Mouse (Mus musculus) MEL (cell line): ENCODE data around the gene Fbxw4. TPM values are rescaled to one million over a fixed set of nuclear protein-coding genes. Genes with fewer than 3 reads are reported as not detected.

Experiments
- DNase-seq: peaks from one replicate; pipeline ENCODE4 v3.0.0; 2011; ENCODE audit warnings: low read depth, low spot score
- H3K27ac ChIP-seq: 2 replicates; pipeline ENCODE4 v1.5.1; 2012; ENCODE audit warnings: low read depth, mild to moderate bottlenecking, control low read depth, low read length, moderate library complexity; ENCODE audit not compliant: control insufficient read depth
- H3K27me3 ChIP-seq, 2 experiments: fragments of 150-350 bp in 1 of 2; sonication (generic) in 1 of 2; 2 replicates each; pipeline ENCODE4 v1.6.1; 2012; ENCODE audit warnings: low read length in 2 of 2, mild to moderate bottlenecking in 2 of 2, improper control_type of control experiment in 1 of 2, moderate library complexity in 1 of 2; ENCODE audit not compliant: insufficient read depth in 2 of 2, control insufficient read depth in 1 of 2
- H3K36me3 ChIP-seq, 2 experiments: 2 replicates each; pipeline ENCODE4 v1.6.1; 2012 to 2014; ENCODE audit warnings: low read length in 2 of 2, improper control_type of control experiment in 1 of 2, inconsistent platforms in 1 of 2, mild to moderate bottlenecking in 1 of 2; ENCODE audit not compliant: insufficient read depth in 2 of 2, control insufficient read depth in 1 of 2
- H3K4me1 ChIP-seq, 2 experiments: fragments of 150-350 bp in 1 of 2; sonication (generic) in 1 of 2; 2 replicates each; pipeline ENCODE4 v1.6.1; 2012; ENCODE audit warnings: low read length in 2 of 2, improper control_type of control experiment in 1 of 2, mild to moderate bottlenecking in 1 of 2; ENCODE audit not compliant: insufficient read depth in 2 of 2, control insufficient read depth in 1 of 2
- H3K4me3 ChIP-seq, 2 experiments: fragments of 150-350 bp in 1 of 2; sonication (generic) in 1 of 2; 2 replicates each; pipeline ENCODE4 v1.5.1; 2012; ENCODE audit warnings: low read depth in 2 of 2, low read length in 2 of 2, mild to moderate bottlenecking in 2 of 2, moderate library complexity in 2 of 2, control low read depth in 1 of 2, improper control_type of control experiment in 1 of 2; ENCODE audit not compliant: control insufficient read depth in 1 of 2, insufficient read depth in 1 of 2
- H3K79me2 ChIP-seq: 2 replicates; pipeline ENCODE4 v1.6.1; 2012; ENCODE audit warnings: mild to moderate bottlenecking, low read length, moderate library complexity; ENCODE audit not compliant: control insufficient read depth, poor library complexity, insufficient read depth
- H3K9ac ChIP-seq: 2 replicates; pipeline ENCODE4 v1.6.1; 2012; ENCODE audit warnings: low read depth, mild to moderate bottlenecking, control low read depth, low read length, moderate library complexity; ENCODE audit not compliant: control insufficient read depth, poor library complexity, severe bottlenecking
- H3K9me3 ChIP-seq: fragments of 150-350 bp; sonication (generic); replicated peaks from 2 replicates; pipeline ENCODE4 v1.6.1; 2012; ENCODE audit warnings: mild to moderate bottlenecking, low read length, improper control_type of control experiment, moderate library complexity; ENCODE audit not compliant: insufficient read depth
- BHLHE40 ChIP-seq: IDR thresholded peaks from 2 replicates; pipeline ENCODE4 v1.6.1; 2012; ENCODE audit warnings: low read depth, mild to moderate bottlenecking, inconsistent platforms, low read length, improper control_type of control experiment, borderline replicate concordance
- CHD1 ChIP-seq: IDR thresholded peaks from 2 replicates; pipeline ENCODE4 v1.6.1; 2012; ENCODE audit warnings: low read depth, mild to moderate bottlenecking, inconsistent platforms, low read length, improper control_type of control experiment
- CHD2 ChIP-seq: IDR thresholded peaks from 2 replicates; pipeline ENCODE4 v1.6.1; 2011; ENCODE audit warnings: low read length, improper control_type of control experiment
- CTCF ChIP-seq, 3 experiments: IDR thresholded peaks in 2 of 3; conservative IDR thresholded peaks in 1 of 3; 2 replicates each; pipeline ENCODE4 v1.5.1; 2011 to 2012; ENCODE audit warnings: low read length in 3 of 3, low read depth in 2 of 3, mild to moderate bottlenecking in 2 of 3, improper control_type of control experiment in 1 of 3, inconsistent platforms in 1 of 3, mixed read lengths in 1 of 3, moderate library complexity in 1 of 3; ENCODE audit not compliant: control insufficient read depth in 1 of 3, insufficient read depth in 1 of 3, poor library complexity in 1 of 3, severe bottlenecking in 1 of 3
- E2F4 ChIP-seq: IDR thresholded peaks from 2 replicates; pipeline ENCODE4 v1.6.1; 2011; ENCODE audit warnings: low read depth, low read length, improper control_type of control experiment, borderline replicate concordance
- ELF1 ChIP-seq: IDR thresholded peaks from 2 replicates; pipeline ENCODE4 v1.6.1; 2014; ENCODE audit warnings: low read depth, mild to moderate bottlenecking, inconsistent platforms, low read length, improper control_type of control experiment, moderate library complexity
- EP300 ChIP-seq, 2 experiments: IDR thresholded peaks; 2 replicates each; pipeline ENCODE4 v1.6.1; 2011; ENCODE audit warnings: improper control_type of control experiment in 2 of 2, low read length in 2 of 2, low read depth in 1 of 2, mild to moderate bottlenecking in 1 of 2
- ETS1 ChIP-seq: IDR thresholded peaks from 2 replicates; pipeline ENCODE4 v1.6.1; 2012; ENCODE audit warnings: low read depth, mild to moderate bottlenecking, inconsistent platforms, low read length, improper control_type of control experiment, moderate library complexity
- GABPA ChIP-seq: IDR thresholded peaks from 2 replicates; pipeline ENCODE4 v1.6.1; 2012; ENCODE audit warnings: low read depth, mild to moderate bottlenecking, inconsistent platforms, low read length, improper control_type of control experiment, moderate library complexity
- KAT2A ChIP-seq: conservative IDR thresholded peaks from 2 replicates; pipeline ENCODE4 v1.6.1; 2012; ENCODE audit warnings: low read depth, low read length, improper control_type of control experiment, inconsistent platforms
- MAFK ChIP-seq: IDR thresholded peaks from 2 replicates; pipeline ENCODE4 v1.6.1; 2011; ENCODE audit warnings: low read depth, mild to moderate bottlenecking, low read length, improper control_type of control experiment, borderline replicate concordance
- MAZ ChIP-seq: IDR thresholded peaks from 2 replicates; pipeline ENCODE4 v1.6.1; 2012; ENCODE audit warnings: low read depth, mild to moderate bottlenecking, inconsistent platforms, low read length, improper control_type of control experiment
- MEF2A ChIP-seq: IDR thresholded peaks from 2 replicates; pipeline ENCODE4 v1.6.1; 2014; ENCODE audit warnings: low read depth, mild to moderate bottlenecking, inconsistent platforms, low read length, improper control_type of control experiment; ENCODE audit not compliant: poor library complexity, insufficient replicate concordance, severe bottlenecking; ENCODE audit errors: extremely low read depth
- MXI1 ChIP-seq: IDR thresholded peaks from 2 replicates; pipeline ENCODE4 v1.6.1; 2011; ENCODE audit warnings: mild to moderate bottlenecking, low read depth, low read length, improper control_type of control experiment
- MYB ChIP-seq: IDR thresholded peaks from 2 replicates; pipeline ENCODE4 v1.6.1; 2011; ENCODE audit warnings: mild to moderate bottlenecking, low read depth, low read length, improper control_type of control experiment
- RAD21 ChIP-seq: IDR thresholded peaks from 2 replicates; pipeline ENCODE4 v1.6.1; 2011; ENCODE audit warnings: mild to moderate bottlenecking, low read depth, low read length, improper control_type of control experiment
- RCOR1 ChIP-seq: IDR thresholded peaks from 2 replicates; pipeline ENCODE4 v1.6.1; 2012; ENCODE audit warnings: low read depth, mild to moderate bottlenecking, inconsistent platforms, low read length, improper control_type of control experiment
- TBP ChIP-seq: IDR thresholded peaks from 2 replicates; pipeline ENCODE4 v1.8.0; 2011; ENCODE audit warnings: low read depth, low read length, improper control_type of control experiment
- USF2 ChIP-seq, 2 experiments: IDR thresholded peaks; 2 replicates each; pipeline ENCODE4 v1.6.1; 2011 to 2012; ENCODE audit warnings: improper control_type of control experiment in 2 of 2, low read length in 2 of 2, borderline replicate concordance in 1 of 2, inconsistent platforms in 1 of 2, low read depth in 1 of 2, mild to moderate bottlenecking in 1 of 2; ENCODE audit not compliant: insufficient read depth in 1 of 2
- ZC3H11A ChIP-seq: IDR thresholded peaks from 2 replicates; pipeline ENCODE4 v1.6.1; 2012; ENCODE audit warnings: low read depth, mild to moderate bottlenecking, inconsistent platforms, low read length, improper control_type of control experiment
- ZKSCAN1 ChIP-seq: IDR thresholded peaks from 2 replicates; pipeline ENCODE4 v1.6.1; 2012; ENCODE audit warnings: low read depth, mild to moderate bottlenecking, inconsistent platforms, low read length, improper control_type of control experiment, moderate library complexity
- polyA plus RNA-seq, 2 experiments: library from polyadenylated mRNA; stranded (reverse) in 1 of 2; unstranded in 1 of 2; fragments of >175 nt in 1 of 2; fragments of >200 nt in 1 of 2; gene quantifications; 2 replicates each; pipeline versions ENCODE4 v1.2.1 to v1.2.4; 2012; ENCODE audit warnings: low replicate concordance in 2 of 2, low read depth in 1 of 2; ENCODE audit not compliant: insufficient read length in 2 of 2, insufficient read depth in 1 of 2, missing spikeins in 1 of 2
- total RNA-seq: library from RNA; depleted of rRNA; stranded (reverse); fragments of 300-350 nt; gene quantifications from 2 replicates; pipeline ENCODE4 v1.2.3, GENCODE M21; 2012

Gene Fbxw4
- total and polyA plus RNA-seq, 3 experiments = 12.4 to 45.3 TPM; not detected in 1

- Histone ChIP-seq H3K9ac (no peak overlapping the region), H3K79me2 (no peaks in the 10 kb centered on the region), H3K4me1 (no peaks in the 10 kb centered on the region), H3K9me3 (no peaks in the 10 kb centered on the region), H3K36me3 (no peaks in the 10 kb centered on the region), H3K4me3 (no peak overlapping the region), H3K27me3 (peaks cover 12 to 22% of the 10 kb centered on the region in 2 experiments), H3K27ac (no peak overlapping the region)
- TF ChIP-seq KAT2A (no peak), MYB (no peak), CHD1 (no peak), ETS1 (no peak), MAFK (no peak), ZKSCAN1 (no peak), ELF1 (no peak), EP300 (IDR thresholded peaks at IDR 0.05; ENCODE audit: low read depth in 1 of 2, low read length in 2 of 2) (no peak), TBP (no peak), CTCF (IDR thresholded peaks at IDR 0.05 in 2 of 3, conservative IDR thresholded peaks at IDR 0.05 in 1 of 3; ENCODE audit: control insufficient read depth in 1 of 3, insufficient read depth in 1 of 3, low read depth in 2 of 3, low read length in 3 of 3, poor library complexity in 1 of 3, severe bottlenecking in 1 of 3) (no peak), CHD2 (no peak), E2F4 (no peak), ZC3H11A (no peak), MAZ (no peak), RCOR1 (no peak)
- no peak for DNase-seq
These were observed 26.9 kb upstream of the Fbxw4 start for GRCm38 (mm10) chr19:45687001-45687400.

DNA sequence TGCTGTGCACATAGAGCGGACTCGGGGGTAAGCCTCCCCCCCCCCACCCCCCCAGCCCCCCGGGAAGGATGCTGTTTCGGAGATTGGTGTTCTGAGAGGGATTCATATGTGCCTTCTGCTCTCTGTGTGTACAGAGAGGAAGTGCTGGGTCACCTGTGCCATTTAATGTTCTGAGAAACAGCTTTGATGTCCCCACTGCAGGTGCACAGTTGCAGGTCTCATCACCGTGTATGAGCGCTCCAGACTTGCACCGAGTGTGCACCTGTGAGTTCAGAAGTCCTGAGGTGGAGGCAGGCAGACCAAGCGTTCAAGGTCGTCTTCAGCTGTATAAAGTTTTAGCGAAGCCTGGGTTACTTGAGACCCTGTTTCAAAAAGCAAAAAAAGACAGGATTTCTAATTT is 23.6 kb upstream of the Fbxw4 start:
- peaks cover 2 to 13% of the 10 kb centered on the region in 2 experiments; a peak in 2 of 4 replicates for H3K4me1 ChIP-seq
- H3K4me3 ChIP-seq = no peak overlapping the region
- TF ChIP-seq MEF2A (no peak), BHLHE40 (no peak), MAZ (no peak), MXI1 (no peak), MAFK (no peak), GABPA (no peak), ETS1 (no peak), RCOR1 (no peak), USF2 (IDR thresholded peaks at IDR 0.05; ENCODE audit: borderline replicate concordance in 1 of 2, insufficient read depth in 1 of 2, low read depth in 1 of 2, low read length in 2 of 2) (no peak), RAD21 (no peak)
- TF ChIP-seq, all 39 proteins: peak for 0
- no peak overlapping the region for H3K9ac ChIP-seq
- H3K36me3 ChIP-seq = peaks cover 0 to 7% of the 10 kb centered on the region in 2 experiments; a peak in 2 of 4 replicates
- no peak for DNase-seq
- H3K79me2 ChIP-seq = no peaks in the 10 kb centered on the region
- no peaks in the 10 kb centered on the region for H3K9me3 ChIP-seq
- H3K27me3 ChIP-seq = peaks cover 8 to 18% of the 10 kb centered on the region in 2 experiments
- no peak overlapping the region for H3K27ac ChIP-seq
